Mouse (Mus musculus) thymus, adult 2 months (tissue): ENCODE measurements at regions not wholly inside any gene's neighbourhood (a gene's known extent, or its start where the extent isn't known, plus 50 kb on each side); places are given as distances from the start of the nearest gene placed in this dataset.

Experiments used
- CTCF ChIP-seq: fragments of 200-500 bp; IDR thresholded peaks from 2 replicates; pipeline ENCODE4 v1.5.1; 2012; ENCODE audit warnings: mild to moderate bottlenecking, control low read depth, low read length, moderate library complexity, borderline replicate concordance; ENCODE audit not compliant: control insufficient read depth, poor library complexity, insufficient read depth; ENCODE audit errors: extremely low read depth
- POLR2A ChIP-seq: fragments of 200-500 bp; IDR thresholded peaks from 2 replicates; pipeline ENCODE4 v1.6.1; 2012; ENCODE audit warnings: mild to moderate bottlenecking, low read length, control low read depth, moderate library complexity; ENCODE audit not compliant: control insufficient read depth, poor library complexity, insufficient read depth; ENCODE audit errors: extremely low read depth

- no peak for TF ChIP-seq POLR2A
- no peak for TF ChIP-seq CTCF
Measured at GRCm38 (mm10) chr4:31879192-31879585, 84.7 kb upstream of the Map3k7 start.
